Mouse (Mus musculus) adrenal gland (tissue): ENCODE data around the gene Mindy4b-ps.
"Not testable (repeated sequence)": the region's sequence is repeated elsewhere in the genome, so short reads cannot be mapped to it uniquely, and the experiment has no call there.

Experiments used
- intact Hi-C: fragments of 180-260 bp; cut with DNase I; formaldehyde crosslinking; loops from one replicate; pipeline ENCODE4 v1.15.1; 2025
- long read RNA-seq, 2 experiments: library from polyadenylated mRNA; unstranded; transcript quantifications; one replicate each; pipeline ENCODE4 v2.0.0; 2020; ENCODE audit warnings: borderline replicate concordance in 1 of 2; ENCODE audit not compliant: insufficient replicate concordance in 1 of 2

Mindy4b-ps gene
- long read RNA-seq, experiment 1 = 0 reads
- long read RNA-seq, experiment 2 = 0 reads

GRCm38 (mm10) chr3:58822211-58822610 is at the start of gene Mindy4b-ps:
Gene Mindy4b-ps (minus strand): TSS chr3:58822311.
- intact Hi-C loops = no loop called here

DNA sequence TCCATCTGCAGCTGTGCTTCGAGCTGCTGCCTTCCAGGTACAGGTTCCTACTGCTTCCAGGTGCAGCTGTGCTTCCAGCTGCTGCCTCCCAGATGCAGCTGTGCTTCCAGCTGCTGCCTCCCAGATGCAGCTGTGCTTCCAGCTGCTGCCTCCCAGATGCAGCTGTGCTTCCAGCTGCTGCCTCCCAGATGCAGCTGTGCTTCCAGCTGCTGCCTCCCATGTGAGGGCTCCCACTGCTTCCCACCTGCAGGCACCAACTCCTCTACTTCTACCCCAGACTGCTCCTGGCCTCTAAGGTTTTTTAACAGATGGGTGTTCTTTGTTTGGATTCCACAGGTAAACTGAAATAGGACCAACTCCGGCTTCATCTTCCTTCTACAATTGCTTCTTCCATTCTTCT is 49.8 kb upstream of the Mindy4b-ps start:
- intact Hi-C loops = not testable (repeated sequence)

DNA sequence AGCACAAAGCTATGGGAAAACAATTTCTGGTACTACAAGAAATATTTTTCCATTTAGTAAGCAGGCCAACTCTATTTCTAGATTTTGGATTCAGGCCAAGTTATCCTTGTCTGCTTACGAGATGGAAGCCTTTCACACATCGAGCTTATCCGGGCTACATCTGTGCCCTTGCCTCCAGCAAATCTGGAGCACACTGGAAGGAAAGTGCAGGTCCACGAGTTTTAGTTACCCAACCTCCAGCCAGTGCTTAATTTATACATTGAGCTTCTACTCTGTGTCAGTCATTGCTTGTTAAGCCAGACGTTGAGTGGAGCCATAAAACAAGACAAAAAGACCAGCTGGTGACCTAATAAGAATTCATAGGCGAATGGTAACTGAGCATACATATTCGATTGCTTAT is 43.6 kb upstream of the Mindy4b-ps start:
- intact Hi-C loops = no loop called here

DNA sequence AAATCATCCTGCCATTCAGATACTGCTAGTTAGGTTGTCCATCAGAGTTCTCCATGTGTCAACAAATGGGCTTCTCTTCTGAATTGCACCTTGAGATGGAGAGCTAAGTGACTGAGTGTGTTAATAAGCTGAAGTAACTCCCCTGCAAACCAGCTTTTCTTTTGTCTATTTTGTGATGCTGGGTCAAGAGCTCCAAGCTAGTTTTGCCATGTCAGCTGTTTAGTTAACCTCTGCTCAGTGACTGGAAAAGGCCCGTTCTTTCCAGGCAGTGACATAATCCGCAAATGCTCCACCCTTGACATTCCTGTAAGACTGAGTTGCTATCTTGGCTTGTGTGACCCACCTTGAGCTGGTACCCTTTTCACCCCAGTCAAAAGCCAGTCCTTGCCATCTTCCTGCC is 40.9 kb upstream of the Mindy4b-ps start:
- intact Hi-C loops = no loop called here

GRCm38 (mm10) chr3:58843415-58843814 is 21.3 kb upstream of the Mindy4b-ps start:
- intact Hi-C loops = loop anchor here (5.0 to 10.0 kb wide), 2 partner anchors 139 to 211 kb away; no protein-coding TSS in a partner anchor

DNA sequence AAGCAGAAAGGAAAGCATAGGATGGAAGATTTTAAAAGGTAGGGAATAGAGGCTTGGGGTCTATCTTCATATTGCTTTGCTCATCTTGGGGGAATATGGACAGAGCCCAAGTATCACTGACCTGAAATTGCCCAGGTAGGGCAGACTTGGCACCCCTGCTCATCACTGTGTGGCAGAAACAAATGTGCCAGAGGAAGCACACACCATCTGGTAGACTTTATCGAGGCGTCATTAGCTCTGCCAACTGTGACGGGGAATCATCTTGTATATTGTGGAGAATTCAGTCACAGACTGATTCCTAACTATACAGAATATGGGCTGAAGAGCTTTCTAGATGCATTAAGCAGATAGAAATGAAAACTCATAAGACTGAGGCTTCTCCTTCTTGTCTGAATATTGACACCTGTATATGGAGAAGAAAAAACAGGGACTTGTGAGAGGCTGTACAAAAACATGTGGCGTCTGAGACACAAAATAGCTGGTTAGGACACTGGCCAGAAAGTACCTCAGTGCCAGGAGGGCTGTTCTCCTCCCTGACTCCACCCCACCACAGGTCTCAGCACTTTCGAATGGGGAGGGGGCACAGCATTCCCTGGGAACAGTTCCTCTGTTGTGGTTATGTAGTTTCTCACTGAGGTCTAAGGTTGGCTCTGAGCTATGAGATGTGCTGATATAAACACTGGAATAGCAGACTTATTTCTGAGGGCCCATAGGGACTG is 11.5 kb upstream of the Mindy4b-ps start:
- intact Hi-C loops = no loop called here

- intact Hi-C loops = no loop called here
These were observed 10.8 kb upstream of the Mindy4b-ps start for GRCm38 (mm10) chr3:58832888-58833287.

DNA sequence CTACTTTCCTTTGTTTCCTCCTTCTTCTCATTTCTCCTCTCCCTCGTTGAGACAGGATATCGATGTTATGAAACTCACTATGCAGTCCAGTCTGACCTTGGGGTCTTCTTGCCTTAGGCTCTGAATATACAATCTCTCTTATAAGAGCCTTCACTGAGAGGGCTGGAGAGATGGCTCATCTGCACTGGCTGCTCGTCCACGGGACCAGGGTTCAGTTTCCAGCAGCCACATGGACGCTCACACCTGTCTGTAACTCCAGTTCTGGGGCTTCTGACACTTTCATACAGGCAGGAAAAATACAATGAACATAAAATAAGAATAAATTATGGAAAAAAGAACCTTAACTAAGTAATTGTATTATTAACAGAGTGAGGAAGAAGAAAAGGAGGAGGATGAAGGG is 9.5 kb upstream of the Mindy4b-ps start:
- intact Hi-C loops = no loop called here

- intact Hi-C loops = no loop called here
These were observed 7.8 kb upstream of the Mindy4b-ps start for GRCm38 (mm10) chr3:58829926-58830325.

DNA sequence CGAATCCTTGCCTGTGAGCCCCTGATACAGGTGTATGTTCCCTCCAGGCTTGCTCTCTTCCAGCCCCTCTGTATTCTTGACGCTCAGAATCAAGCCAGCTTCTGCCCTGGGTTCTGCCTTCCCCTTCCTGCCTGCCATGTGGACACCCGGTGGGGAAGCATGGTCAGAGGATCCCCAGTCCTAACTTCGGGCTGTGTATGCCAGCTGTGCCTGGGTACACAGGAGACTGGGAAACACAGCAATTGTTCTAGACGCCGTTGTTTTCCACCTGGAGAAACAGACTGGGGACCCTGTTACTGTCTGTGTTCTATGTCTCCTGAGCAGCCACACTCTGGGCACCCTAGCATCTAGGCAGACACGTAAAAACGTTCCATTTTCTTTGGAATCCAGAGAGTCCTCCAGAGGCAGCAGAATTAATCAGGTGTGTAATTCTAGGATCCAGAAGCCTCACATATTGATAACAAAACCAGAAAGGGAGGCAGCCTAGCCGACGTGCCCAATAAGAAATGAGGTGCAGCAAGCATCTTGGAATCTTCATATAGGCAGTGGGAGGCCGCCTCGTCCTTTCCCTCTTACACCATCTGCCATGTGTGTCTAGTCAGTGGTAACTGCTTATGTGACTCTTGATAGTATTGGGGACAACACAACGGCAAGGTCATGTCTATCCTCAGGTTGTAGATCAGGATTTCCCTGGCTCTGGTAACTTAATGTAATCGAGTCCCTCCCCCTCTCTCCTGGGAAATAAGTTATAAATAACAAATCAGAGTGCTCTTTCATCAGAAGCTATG is 6.4 kb upstream of the Mindy4b-ps start:
- intact Hi-C loops = no loop called here

DNA sequence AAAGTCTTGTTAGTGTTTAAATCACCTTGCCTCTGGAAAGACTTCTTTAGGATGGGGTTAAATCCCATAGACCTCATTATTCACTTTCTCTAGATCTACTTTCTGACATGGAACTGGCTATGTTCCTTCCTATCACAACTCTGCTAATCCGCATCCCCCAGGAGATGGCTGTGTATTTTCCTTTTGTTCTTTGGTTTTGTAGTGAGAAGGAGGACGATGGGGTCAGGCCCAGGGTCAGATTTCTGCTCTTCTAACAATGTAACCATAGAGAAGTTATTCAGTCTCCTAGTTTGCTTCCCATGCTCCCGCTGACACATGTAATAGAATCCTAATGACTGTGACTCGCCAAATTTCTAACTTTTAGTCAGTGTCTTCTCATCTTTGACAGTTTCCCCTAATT is 4.2 kb upstream of the Mindy4b-ps start:
- intact Hi-C loops = no loop called here

DNA sequence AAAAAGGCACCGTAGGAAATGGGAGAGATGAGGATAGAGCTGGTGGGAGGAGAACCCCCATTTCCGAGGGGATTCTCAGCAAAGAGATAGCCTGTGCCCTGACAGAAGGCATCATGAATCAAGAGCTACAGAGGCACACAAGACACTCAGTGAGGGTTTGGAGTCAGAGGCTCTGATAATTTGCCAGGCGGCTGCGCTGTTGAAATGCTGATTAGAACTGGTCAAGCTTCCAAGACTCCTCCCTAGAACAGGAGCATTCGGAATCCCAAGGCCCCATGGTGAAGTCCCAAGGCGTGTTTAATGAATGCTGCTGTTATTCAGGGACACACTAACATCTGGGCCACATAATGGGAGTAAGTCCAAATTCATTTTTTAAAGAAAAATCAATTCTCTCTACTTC is 4.8 kb downstream of the Mindy4b-ps start:
- intact Hi-C loops = no loop called here

GRCm38 (mm10) chr3:58814191-58814590 is 7.9 kb downstream of the Mindy4b-ps start:
- intact Hi-C loops = no loop called here

- intact Hi-C loops = no loop called here
These were observed 11.8 kb downstream of the Mindy4b-ps start for GRCm38 (mm10) chr3:58810353-58810752.

DNA sequence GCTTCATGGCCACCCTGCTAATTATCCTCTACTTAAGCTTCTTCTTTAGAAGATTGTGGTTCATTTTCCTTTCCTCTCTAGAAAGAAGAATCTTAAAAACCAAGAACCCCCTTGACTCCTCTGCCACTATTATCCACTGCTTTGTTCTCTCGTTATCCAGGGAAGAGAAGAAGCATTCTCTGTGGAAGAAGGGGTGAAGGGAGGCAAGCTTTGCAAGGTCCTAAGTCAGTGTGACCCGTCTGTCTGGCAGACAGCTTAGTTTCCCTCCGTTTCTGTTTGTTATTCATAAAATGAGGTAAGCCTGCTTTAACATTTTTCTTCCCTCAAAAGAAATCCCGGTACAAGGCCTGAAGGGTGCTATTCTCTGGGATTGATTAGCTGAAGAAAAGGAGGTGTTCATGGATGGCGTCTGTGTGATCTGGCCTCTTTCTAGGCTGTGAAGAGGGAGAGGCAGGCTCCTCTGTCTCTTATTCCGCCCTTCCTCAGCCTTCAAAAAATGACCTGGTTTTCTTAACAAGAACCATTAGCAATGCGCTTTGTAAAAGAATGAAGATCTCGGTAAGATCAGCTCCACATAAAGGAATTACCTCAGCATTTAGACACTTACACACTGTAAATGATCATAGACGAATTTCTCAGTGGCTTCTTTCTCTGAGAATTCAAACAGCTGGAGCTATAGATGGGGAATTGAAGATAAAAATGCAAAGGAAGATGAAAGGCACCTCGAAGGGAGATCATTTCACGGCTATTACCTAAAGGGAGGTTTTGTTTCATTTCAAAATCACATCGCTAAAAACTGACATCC is 12.8 kb downstream of the Mindy4b-ps start:
- intact Hi-C loops = no loop called here

- intact Hi-C loops = no loop called here
These were observed 13.5 kb downstream of the Mindy4b-ps start for GRCm38 (mm10) chr3:58808636-58809035.

DNA sequence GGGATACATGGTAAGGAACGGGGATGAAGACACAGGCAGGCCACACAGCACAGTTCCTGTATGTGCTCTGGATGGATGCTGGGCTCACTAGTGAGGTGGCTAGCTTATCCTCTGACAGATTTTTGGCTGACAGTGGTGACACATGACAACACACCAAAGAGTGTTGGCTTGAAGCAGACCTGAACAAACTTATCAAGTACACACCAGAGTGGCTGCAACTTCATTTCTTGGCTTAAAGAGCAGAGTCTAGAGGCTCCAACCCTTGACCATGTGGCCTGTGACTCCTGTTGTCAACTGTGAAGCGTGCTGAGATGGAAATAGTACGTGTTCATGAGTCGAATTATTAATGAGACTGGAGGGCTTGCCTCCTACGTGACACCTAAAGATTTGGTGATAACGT is 17.4 kb downstream of the Mindy4b-ps start:
- intact Hi-C loops = no loop called here

DNA sequence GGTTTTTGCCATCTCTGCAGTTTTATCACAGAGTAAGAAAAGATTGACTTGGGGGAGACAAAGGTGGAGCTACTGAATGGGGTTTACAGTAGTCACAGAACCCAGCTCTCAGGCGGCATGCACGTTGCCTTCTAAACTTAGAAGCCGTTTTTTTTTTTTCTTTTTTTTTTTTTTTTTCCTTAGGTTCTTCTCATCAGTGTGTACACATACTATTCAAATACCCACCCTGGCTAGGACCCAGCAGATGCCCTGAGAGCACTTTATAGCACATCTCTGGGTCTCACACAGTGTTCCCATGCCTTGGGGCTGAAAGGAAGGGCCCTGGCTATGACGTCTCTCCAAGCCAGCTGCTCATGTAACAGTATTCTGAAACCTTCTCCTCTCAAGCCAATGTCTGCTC is 23.4 kb downstream of the Mindy4b-ps start:
- intact Hi-C loops = no loop called here

DNA sequence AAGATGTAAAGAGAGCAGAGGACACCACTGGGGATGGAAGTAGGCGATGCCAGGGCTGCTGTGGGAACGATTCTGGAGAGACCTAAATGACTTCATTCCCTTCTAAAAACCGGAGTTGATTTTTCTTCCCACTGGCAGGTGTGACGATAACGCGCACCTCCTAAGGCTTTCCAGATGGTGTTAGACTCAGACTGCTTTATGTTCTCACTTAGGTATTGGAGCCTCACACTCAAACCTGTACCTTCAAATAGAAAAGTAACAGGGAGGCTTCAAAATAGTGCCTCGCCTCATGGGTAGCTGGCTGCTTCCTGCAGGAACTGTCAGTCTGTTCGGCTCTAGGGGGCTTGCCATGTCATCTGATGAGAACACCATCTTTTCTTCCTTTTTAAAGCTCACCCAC is 23.9 kb downstream of the Mindy4b-ps start:
- intact Hi-C loops = no loop called here

DNA sequence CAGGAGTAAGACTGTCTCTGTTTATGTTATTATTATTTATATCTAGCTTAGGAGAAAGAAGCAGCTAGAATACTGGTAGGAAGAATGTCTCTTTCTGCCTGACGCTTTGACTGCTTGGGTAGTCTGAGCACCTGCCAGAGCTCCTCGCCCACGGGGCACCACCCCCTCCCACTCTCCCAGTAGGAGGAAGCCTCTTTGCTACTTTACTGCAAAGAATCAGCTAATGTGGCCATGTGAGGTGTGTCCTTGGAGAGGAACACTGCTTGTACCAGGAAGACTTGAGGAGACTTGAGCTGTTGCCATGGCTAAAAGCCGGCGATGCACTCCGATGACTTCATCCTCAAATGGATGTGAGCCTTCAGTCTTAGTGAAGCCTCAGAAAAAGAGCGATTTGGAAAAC is 32.6 kb downstream of the Mindy4b-ps start:
- intact Hi-C loops = loop anchor here (5.0 kb wide), 1 partner anchor 287 kb away; no protein-coding TSS in a partner anchor

- intact Hi-C loops = loop anchor here (5.0 kb wide), 1 partner anchor 287 kb away; no protein-coding TSS in a partner anchor
These were observed 33.1 kb downstream of the Mindy4b-ps start for GRCm38 (mm10) chr3:58789033-58789432.

GRCm38 (mm10) chr3:58786470-58786869 is 35.6 kb downstream of the Mindy4b-ps start:
- intact Hi-C loops = loop anchor here (5.0 kb wide), 1 partner anchor 284 kb away; no protein-coding TSS in a partner anchor
